Mouse (Mus musculus): ENCODE results near the gene Eif5. TPM values are rescaled to one million over a fixed set of nuclear protein-coding genes. Genes with fewer than 3 reads are reported as not detected.
A peak's percentile ranks its signal among the peaks of the same experiment; 100 is the strongest.

Eif5 gene
- polyA plus RNA-seq, 1 experiment from 2014 or later, result 404 TPM

DNA sequence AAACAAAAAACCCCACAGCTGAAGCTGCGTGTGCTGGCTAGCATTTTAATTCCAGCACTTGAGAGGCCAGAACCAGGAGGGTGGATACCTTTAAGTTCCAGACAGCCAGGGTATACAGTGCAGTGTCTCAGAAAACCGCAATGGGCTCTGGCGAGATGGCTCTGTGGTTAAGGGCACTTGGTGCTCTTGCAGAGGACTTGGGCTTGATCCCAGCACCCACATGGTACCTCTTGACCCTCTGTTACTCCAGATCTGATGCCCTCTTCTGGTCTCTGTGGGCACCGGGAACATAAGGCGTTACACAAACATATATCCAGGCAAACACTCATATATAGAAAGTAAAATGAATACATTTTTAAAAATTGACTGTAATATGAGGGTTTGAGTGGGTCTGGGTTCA is 27.5 kb downstream of the Eif5 start:
- Histone ChIP-seq H3K36me3 (no peaks in the 10 kb centered on the region), H3K9me3 (replicated peaks) (no peaks in the 10 kb centered on the region), H3K27ac (no peak overlapping the region), H3K4me2 (no peak overlapping the region), H3K9ac (no peak overlapping the region), H3K4me1 (replicated peaks) (peaks cover 18% of the 10 kb centered on the region), H3K27me3 (no peaks in the 10 kb centered on the region), H3K4me3 (no peak overlapping the region)
- no peak for ATAC-seq (replicated peaks; ENCODE audit: insufficient number of reproducible peaks, insufficient read depth, low FRiP score, low read depth)
- 68% methylated on average over 5 of the region's 5 CpGs for WGBS

DNA sequence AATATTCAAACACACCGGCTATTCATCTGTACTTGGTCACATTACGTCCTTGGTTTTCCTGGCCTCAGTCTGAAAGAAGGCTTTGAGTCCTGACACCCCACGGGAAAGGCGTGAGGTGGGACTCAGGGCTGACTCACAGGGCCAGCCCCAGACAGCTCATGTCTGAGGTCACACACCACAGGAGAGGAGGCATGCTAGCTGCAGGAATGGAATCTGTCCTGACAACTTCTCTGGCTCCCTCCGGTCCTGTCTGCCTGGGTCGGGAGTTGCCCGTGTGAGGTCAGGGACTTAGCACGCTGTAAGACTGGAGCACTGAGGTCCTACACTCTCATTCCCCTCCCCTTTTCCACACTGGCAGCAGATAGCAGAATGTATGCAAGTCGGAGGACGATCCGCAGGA is 31.0 kb downstream of the Eif5 start:
- no peak for ATAC-seq (replicated peaks; ENCODE audit: insufficient number of reproducible peaks, insufficient read depth, low FRiP score, low read depth)
- no peaks in the 10 kb centered on the region for H3K27me3 ChIP-seq
- H3K9ac ChIP-seq, result no peak overlapping the region

DNA sequence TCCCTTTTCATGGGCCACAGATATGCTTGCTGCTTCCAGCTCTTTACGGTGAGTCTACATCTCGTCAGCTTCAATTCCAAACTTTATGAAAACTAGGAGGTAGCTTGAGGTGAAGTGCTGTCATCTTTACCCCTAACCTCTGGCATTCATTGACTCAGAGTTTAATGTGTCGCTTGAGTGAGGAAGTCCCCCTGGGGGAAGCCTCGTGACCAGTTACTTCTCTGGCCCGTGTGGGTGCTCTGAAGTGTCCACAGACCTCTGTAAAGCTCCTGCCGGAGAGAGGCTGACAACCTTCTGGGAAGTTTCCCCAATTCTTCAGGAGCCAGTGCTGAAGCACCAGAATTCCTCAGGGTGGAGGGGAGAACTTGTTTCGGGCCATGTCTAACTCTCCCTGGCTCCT is 34.6 kb downstream of the Eif5 start:
- 65% methylated on average over 7 of the region's 7 CpGs for WGBS
- H3K4me2 ChIP-seq, result no peak overlapping the region
- ATAC-seq (replicated peaks; ENCODE audit: insufficient number of reproducible peaks, insufficient read depth, low FRiP score, low read depth), result no peak
- H3K9ac ChIP-seq, result no peak overlapping the region
- no peak overlapping the region for H3K4me3 ChIP-seq
- H3K27ac ChIP-seq, result no peak overlapping the region
- peaks cover 28% of the 10 kb centered on the region for H3K4me1 ChIP-seq (replicated peaks)
- H3K36me3 ChIP-seq, result no peaks in the 10 kb centered on the region
- no peaks in the 10 kb centered on the region for H3K27me3 ChIP-seq
- no peaks in the 10 kb centered on the region for H3K9me3 ChIP-seq (replicated peaks)

More for the DNA sequence above, 31.0 kb downstream of the Eif5 start:
- H3K36me3 ChIP-seq, result no peaks in the 10 kb centered on the region
- WGBS, result 38% methylated on average over 11 of the region's 11 CpGs
- H3K4me3 ChIP-seq, result no peak overlapping the region
- H3K9me3 ChIP-seq (replicated peaks), result no peaks in the 10 kb centered on the region
- no peak overlapping the region; the same call in 1 of the 2 replicates for H3K4me2 ChIP-seq
- H3K4me1 ChIP-seq (replicated peaks), result peaks cover 12% of the 10 kb centered on the region
- no peak overlapping the region for H3K27ac ChIP-seq

DNA sequence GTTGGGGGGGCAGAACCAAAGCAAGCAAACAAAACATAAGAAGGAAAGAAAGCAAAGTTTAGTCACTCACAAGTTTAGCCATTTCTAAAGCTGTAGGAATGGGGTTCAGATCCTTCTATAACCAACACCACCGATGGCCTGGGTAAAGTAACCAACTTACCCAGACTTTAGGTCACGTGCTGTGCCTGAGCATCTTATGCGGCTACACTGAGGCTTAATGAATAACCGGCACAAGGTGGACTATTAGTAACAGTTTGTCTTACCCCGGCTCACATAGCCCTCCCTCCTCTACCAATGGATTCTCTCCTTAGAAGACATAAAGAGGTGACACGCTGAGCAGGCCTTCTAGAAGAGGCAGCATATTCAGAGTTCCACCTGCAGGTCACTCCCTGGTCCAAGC is 35.5 kb downstream of the Eif5 start:
- Histone ChIP-seq H3K4me2 (peak overlapping the region; percentile 90), H3K27me3 (no peaks in the 10 kb centered on the region), H3K36me3 (no peaks in the 10 kb centered on the region), H3K9ac (peak overlapping the region; percentile 44; the same call in 1 of the 2 replicates), H3K4me3 (peak overlapping the region; percentile 81), H3K27ac (no peak overlapping the region; the same call in 1 of the 2 replicates), H3K9me3 (replicated peaks) (no peaks in the 10 kb centered on the region), H3K4me1 (replicated peaks) (peaks cover 28% of the 10 kb centered on the region)
- no peak for ATAC-seq (replicated peaks; ENCODE audit: insufficient number of reproducible peaks, insufficient read depth, low FRiP score, low read depth)
- 55% methylated on average over 6 of the region's 6 CpGs for WGBS

DNA sequence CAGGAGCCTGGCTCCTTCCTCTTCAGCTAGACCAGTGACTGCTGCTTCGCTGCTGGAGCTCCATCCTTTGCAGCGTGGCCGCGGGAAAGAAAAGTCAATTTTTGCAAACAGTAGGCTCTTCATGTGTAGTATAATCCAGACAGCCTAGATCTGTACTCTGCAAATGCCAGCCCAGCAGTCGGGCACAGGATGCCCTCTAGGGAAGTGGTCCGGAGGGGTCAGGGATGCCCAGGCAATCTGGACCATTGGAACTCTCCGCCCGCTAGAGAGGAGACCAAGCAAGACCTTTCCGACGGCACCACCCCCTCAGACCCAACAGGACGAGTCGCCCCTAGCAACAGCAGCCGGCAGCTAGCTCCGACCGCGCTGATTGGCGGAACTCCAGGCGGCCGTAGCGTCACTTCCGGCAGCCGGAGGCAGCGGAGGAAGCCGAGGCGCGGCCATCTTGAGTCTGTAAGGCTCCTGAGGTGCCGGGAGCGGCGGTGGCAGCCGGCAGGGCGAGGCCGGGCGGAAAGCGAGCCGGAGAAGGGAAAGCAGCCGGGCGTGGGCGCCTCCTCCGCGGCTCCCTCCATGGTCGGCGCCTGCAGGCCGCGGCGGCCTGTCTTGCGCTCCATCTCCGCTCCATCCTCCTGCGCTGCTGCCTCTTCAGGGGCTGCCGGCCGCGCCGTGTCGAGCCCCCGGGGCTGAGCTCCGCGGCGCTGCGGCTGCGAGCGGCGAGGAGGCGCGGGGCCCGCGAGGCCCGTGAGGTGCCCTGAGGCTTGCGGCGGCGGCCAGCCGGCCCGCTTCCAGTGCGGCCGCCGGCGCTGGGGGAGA is 36.5 kb downstream of the Eif5 start, which contains the start of gene Mark3:
Gene Mark3 (plus strand): TSS at position 450 of the 813 bp plus-strand sequence.
- Histone ChIP-seq H3K27me3 (no peaks in the 10 kb centered on the region), H3K9me3 (replicated peaks) (no peaks in the 10 kb centered on the region), H3K36me3 (no peaks in the 10 kb centered on the region), H3K4me3 (peak within 1 kb of the TSS; percentile 81), H3K4me2 (peak within 1 kb of the TSS; percentile 90), H3K4me1 (replicated peaks) (peaks cover 26% of the 10 kb centered on the region), H3K27ac (peak within 1 kb of the TSS; percentile 92), H3K9ac (peak within 1 kb of the TSS; percentile 90)
- under 1% methylated on average over 74 of the region's 75 CpGs for WGBS
- ATAC-seq (replicated peaks; ENCODE audit: insufficient number of reproducible peaks, insufficient read depth, low FRiP score, low read depth), result peak; percentile 96

DNA sequence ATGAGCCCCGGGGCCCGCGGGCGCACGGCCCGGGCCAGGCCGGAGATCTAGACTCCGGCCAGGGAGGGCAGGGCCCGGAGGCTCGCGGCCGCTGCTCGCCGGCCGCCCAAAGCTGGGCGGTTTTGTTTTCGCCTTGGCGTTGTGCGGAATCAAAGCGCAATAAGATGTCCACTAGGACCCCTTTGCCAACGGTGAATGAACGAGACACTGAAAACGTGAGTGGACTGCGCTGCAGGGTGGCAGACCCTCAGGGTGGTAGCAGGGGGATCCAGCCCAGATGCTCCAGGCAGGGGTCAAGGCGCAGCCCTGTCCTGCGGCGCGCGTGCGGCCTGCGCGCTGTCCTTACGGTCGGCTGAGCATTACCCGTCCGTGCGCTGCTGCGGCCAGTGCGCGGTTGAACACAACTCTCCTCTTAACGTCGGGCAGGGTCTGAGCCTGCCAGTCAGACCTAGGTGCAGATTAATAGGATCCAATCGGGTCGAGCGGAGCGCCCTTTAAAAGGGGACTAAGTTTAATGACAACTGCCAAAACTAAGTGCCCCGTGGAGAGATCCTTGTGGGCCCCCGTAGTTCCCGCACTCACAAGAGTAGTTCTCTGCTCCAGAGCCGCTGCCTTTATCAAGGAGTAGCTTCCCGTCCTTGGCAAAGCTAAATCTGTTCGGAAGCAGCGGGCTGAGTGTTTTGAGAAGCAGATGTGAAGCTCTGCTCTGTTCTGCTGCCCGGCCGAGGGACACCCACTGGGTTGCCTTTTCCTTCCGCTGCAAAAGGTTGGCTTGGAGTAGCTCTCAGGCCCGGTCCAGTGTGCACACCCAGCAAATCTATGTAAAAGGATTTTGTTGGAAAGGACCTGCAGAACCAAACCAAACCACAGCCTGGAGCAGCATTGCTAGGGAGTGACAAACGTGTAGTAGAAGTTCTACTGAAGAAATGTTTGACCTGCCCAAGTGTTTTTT is 37.3 kb downstream of the Eif5 start:
- Histone ChIP-seq H3K9me3 (replicated peaks) (no peaks in the 10 kb centered on the region), H3K4me2 (peak overlapping the region; percentile 90), H3K4me3 (peak overlapping the region; percentile 81), H3K9ac (peak overlapping the region; percentile 90), H3K27me3 (no peaks in the 10 kb centered on the region), H3K27ac (peak overlapping the region; percentile 92), H3K36me3 (no peaks in the 10 kb centered on the region), H3K4me1 (replicated peaks) (peaks cover 26% of the 10 kb centered on the region)
- ATAC-seq (replicated peaks; ENCODE audit: insufficient number of reproducible peaks, insufficient read depth, low FRiP score, low read depth), result peak; percentile 53
- WGBS, result under 1% methylated on average over 58 of the region's 58 CpGs

DNA sequence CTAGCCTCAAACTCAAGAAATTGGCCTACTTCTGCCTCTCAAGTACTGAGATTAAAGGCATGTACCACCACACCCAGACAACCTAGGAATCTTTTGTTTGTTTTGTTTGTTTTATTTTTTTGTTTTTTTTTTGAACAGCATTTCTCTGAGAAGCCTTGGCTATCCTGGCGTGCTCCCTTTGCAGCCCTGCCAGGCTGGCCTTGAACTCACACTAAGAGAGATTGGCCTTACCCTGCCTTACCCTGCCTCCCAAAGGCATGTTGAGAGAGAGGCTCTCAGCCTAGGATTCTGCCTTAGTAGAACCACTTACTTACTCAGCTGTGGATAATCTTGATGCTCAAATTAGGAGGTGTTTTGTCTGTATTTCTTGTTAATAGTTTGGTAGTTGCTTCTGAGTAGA is 45.2 kb downstream of the Eif5 start:
- Histone ChIP-seq H3K4me2 (no peak overlapping the region), H3K9me3 (replicated peaks) (no peaks in the 10 kb centered on the region), H3K4me3 (no peak overlapping the region), H3K9ac (no peak overlapping the region), H3K36me3 (no peaks in the 10 kb centered on the region), H3K27ac (no peak overlapping the region), H3K4me1 (replicated peaks) (peaks cover 15% of the 10 kb centered on the region; the same call in 1 of the 2 replicates), H3K27me3 (no peaks in the 10 kb centered on the region)
- 91% methylated on average over 1 of the region's 1 CpGs for WGBS
- no peak for ATAC-seq (replicated peaks; ENCODE audit: insufficient number of reproducible peaks, insufficient read depth, low FRiP score, low read depth)

DNA sequence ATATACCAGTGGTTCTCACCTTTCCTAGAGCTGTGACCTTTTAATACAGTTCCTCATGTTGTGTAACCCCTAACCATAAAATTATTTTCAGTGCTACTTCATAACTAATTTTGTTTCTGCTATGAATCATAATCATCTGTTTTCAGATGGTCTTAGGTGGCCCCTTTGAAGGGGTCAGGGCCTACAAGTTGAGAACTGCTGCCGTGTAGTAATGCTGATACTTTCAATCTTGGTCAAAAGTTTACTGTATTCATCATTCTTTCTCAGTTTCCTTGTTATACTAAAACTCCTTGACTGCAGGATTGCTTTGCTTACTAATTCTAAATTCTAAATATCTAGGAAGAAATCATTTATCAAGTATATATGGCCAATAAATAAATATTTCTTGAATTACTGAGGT is 46.6 kb downstream of the Eif5 start:
- no peaks in the 10 kb centered on the region for H3K36me3 ChIP-seq
- no peak overlapping the region for H3K4me3 ChIP-seq
- 75% methylated on average over 1 of the region's 1 CpGs for WGBS
- no peaks in the 10 kb centered on the region for H3K9me3 ChIP-seq (replicated peaks)
- no peak overlapping the region for H3K9ac ChIP-seq
- H3K27me3 ChIP-seq, result no peaks in the 10 kb centered on the region
- H3K27ac ChIP-seq, result no peak overlapping the region
- H3K4me2 ChIP-seq, result no peak overlapping the region
- peaks cover 15% of the 10 kb centered on the region; the same call in 1 of the 2 replicates for H3K4me1 ChIP-seq (replicated peaks)
- ATAC-seq (replicated peaks; ENCODE audit: insufficient number of reproducible peaks, insufficient read depth, low FRiP score, low read depth), result no peak

DNA sequence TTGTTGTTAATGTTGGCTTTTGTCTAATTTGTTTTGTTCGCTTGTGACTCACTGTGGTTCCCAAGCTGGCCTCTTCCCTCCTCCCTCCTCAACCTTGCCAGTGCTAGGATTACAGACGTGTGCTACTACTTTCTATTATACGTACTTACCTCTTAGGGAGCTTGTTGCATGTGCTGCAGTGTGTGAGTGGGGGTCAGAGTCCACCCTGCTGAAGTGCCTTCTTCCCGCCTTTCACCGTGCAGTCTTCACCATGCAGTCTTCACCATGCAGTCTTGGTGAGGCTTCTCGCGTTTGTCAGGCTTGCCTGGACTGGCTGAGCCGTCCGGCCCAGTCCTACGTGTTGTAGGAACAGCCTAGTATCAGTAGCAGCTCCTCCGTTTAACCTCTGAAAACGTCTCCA is 49.4 kb downstream of the Eif5 start:
- Histone ChIP-seq H3K36me3 (no peaks in the 10 kb centered on the region; the same call in 1 of the 2 replicates), H3K4me3 (no peak overlapping the region), H3K4me2 (no peak overlapping the region), H3K4me1 (replicated peaks) (peaks cover 11% of the 10 kb centered on the region), H3K9me3 (replicated peaks) (no peaks in the 10 kb centered on the region), H3K27ac (no peak overlapping the region), H3K9ac (no peak overlapping the region), H3K27me3 (no peaks in the 10 kb centered on the region)
- 71% methylated on average over 12 of the region's 12 CpGs for WGBS
- ATAC-seq (replicated peaks; ENCODE audit: insufficient number of reproducible peaks, insufficient read depth, low FRiP score, low read depth), result no peak

DNA sequence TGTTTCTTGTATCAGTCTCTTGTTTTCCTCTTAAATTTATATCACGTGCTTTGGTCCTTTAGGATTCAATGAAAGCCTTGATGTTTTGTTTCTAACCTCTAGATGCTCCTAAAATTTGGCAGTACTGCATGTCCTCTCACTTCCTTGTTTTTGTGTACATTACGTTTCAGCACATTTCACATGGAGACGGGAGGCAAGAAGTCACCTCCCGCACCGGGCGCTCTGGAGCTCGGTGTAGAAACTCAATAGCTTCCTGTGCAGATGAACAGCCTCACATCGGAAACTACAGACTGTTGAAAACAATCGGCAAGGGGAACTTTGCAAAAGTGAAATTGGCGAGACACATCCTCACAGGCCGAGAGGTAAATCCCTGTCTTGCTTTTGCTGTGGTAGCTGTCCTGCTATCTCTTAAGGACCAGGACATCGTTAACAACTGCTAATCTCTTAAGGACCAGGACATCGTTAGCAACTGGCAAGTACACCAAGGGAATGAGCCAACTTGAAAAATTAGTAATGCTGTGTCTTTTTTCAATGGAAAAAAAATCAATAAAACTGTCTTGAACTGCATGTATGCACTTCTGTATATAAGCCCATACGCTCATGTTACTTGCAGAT is 54.7 kb downstream of the Eif5 start:
- Histone ChIP-seq H3K9me3 (replicated peaks) (no peaks in the 10 kb centered on the region), H3K27ac (no peak overlapping the region), H3K9ac (no peak overlapping the region), H3K4me2 (no peak overlapping the region), H3K36me3 (peaks cover 10% of the 10 kb centered on the region), H3K4me1 (replicated peaks) (peaks cover 4% of the 10 kb centered on the region; the same call in 1 of the 2 replicates), H3K27me3 (no peaks in the 10 kb centered on the region), H3K4me3 (no peak overlapping the region)
- ATAC-seq (replicated peaks; ENCODE audit: insufficient number of reproducible peaks, insufficient read depth, low FRiP score, low read depth), result no peak
- WGBS, result 70% methylated on average over 14 of the region's 14 CpGs

DNA sequence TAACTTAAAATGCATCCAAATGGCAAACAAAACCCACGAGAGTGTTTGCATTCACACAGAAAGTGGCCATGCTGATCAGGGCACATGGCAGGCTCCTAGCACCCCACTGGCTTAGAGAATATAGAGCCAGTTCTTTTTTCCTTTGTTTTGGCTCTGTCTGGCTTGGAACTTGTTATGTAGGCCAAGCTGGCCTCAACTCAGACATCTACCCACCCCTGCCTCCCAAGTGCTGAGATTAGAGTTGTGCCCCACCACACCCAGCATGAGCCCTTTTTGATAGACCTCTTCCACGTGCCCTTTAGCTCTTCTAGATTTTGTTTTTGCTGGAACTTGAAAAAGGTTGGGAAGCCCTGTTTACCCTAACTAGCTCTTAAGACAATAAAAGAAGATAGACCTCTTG is 56.0 kb downstream of the Eif5 start:
- Histone ChIP-seq H3K9ac (no peak overlapping the region), H3K4me2 (no peak overlapping the region), H3K27me3 (no peaks in the 10 kb centered on the region), H3K9me3 (replicated peaks) (no peaks in the 10 kb centered on the region), H3K4me3 (no peak overlapping the region), H3K27ac (no peak overlapping the region), H3K36me3 (peaks cover 21% of the 10 kb centered on the region), H3K4me1 (replicated peaks) (peaks cover 4% of the 10 kb centered on the region; the same call in 1 of the 2 replicates)
- WGBS, result 75% methylated on average over 2 of the region's 2 CpGs
- no peak for ATAC-seq (replicated peaks; ENCODE audit: insufficient number of reproducible peaks, insufficient read depth, low FRiP score, low read depth)

Data from heart, embryonic 15.5 days (tissue).